Mouse (Mus musculus) CH12.LX (cell line): ENCODE measurements at regions not wholly inside any gene's neighbourhood (a gene's known extent, or its start where the extent isn't known, plus 50 kb on each side); places are given as distances from the start of the nearest gene placed in this dataset.

Experiments
- DNase-seq: peaks from one replicate; pipeline ENCODE4 v3.0.0-alpha.2; 2013; ENCODE audit errors: extremely low read depth
- H3K27ac ChIP-seq: 2 replicates; pipeline ENCODE4 v1.5.1; 2012; ENCODE audit warnings: low read depth, mild to moderate bottlenecking, control low read depth, moderate library complexity; ENCODE audit not compliant: insufficient read depth
- H3K27me3 ChIP-seq: replicated peaks from 2 replicates; pipeline ENCODE3; 2012; ENCODE audit warnings: inconsistent platforms
- H3K36me3 ChIP-seq, 2 experiments: replicated peaks in 1 of 2; 2 replicates each; pipeline versions ENCODE3 to v1.6.1; 2012; ENCODE audit warnings: inconsistent platforms in 1 of 2, low read length in 1 of 2, mild to moderate bottlenecking in 1 of 2, mixed read lengths in 1 of 2, moderate library complexity in 1 of 2; ENCODE audit not compliant: control insufficient read depth in 1 of 2, insufficient read depth in 1 of 2
- H3K4me1 ChIP-seq, 2 experiments: 2 replicates each; pipeline ENCODE4 v1.6.1; 2012; ENCODE audit warnings: inconsistent platforms in 1 of 2, moderate library complexity in 1 of 2; ENCODE audit not compliant: insufficient read depth in 2 of 2, control insufficient read depth in 1 of 2
- H3K4me2 ChIP-seq: 2 replicates; pipeline ENCODE4 v1.6.1; 2012; ENCODE audit warnings: low read depth, mild to moderate bottlenecking, control low read depth; ENCODE audit not compliant: poor library complexity, insufficient read depth, severe bottlenecking
- H3K4me3 ChIP-seq, 3 experiments: fragments of 150-350 bp in 1 of 3; sonication (generic) in 1 of 3; replicated peaks in 1 of 3; 2 replicates each; pipeline versions ENCODE3 to v1.5.1; 2011 to 2012; ENCODE audit warnings: low read depth in 2 of 3, low read length in 2 of 3, mild to moderate bottlenecking in 2 of 3, moderate library complexity in 2 of 3, control low read depth in 1 of 3, improper control_type of control experiment in 1 of 3, inconsistent platforms in 1 of 3, mixed read lengths in 1 of 3; ENCODE audit not compliant: poor library complexity in 1 of 3
- H3K79me2 ChIP-seq: replicated peaks from 2 replicates; pipeline ENCODE4 v1.6.1; 2012; ENCODE audit warnings: mild to moderate bottlenecking, moderate library complexity; ENCODE audit not compliant: control insufficient read depth, poor library complexity, insufficient read depth, severe bottlenecking; ENCODE audit errors: extremely low read depth
- H3K9ac ChIP-seq: 2 replicates; pipeline ENCODE4 v1.6.1; 2012; ENCODE audit warnings: low read depth, mild to moderate bottlenecking, control low read depth, moderate library complexity; ENCODE audit not compliant: insufficient read depth
- H3K9me3 ChIP-seq: replicated peaks from 2 replicates; pipeline ENCODE3; 2012; ENCODE audit warnings: low read length, inconsistent platforms, mixed read lengths
- BHLHE40 ChIP-seq: IDR thresholded peaks from 2 replicates; pipeline ENCODE4 v1.6.1; 2011; ENCODE audit warnings: mild to moderate bottlenecking, low read depth, low read length, improper control_type of control experiment
- CHD1 ChIP-seq: IDR thresholded peaks from 2 replicates; pipeline ENCODE4 v1.6.1; 2012; ENCODE audit warnings: low read depth, low read length, improper control_type of control experiment, inconsistent platforms
- CHD2 ChIP-seq: IDR thresholded peaks from 2 replicates; pipeline ENCODE4 v1.6.1; 2011; ENCODE audit warnings: low read length, improper control_type of control experiment
- CTCF ChIP-seq, 2 experiments: IDR thresholded peaks in 1 of 2; conservative IDR thresholded peaks in 1 of 2; 2 replicates each; pipeline ENCODE4 v1.5.1; 2011 to 2012; ENCODE audit warnings: low read depth in 2 of 2, low read length in 2 of 2, improper control_type of control experiment in 1 of 2, inconsistent platforms in 1 of 2, mild to moderate bottlenecking in 1 of 2, moderate library complexity in 1 of 2
- GABPA ChIP-seq: IDR thresholded peaks from 2 replicates; pipeline ENCODE4 v1.6.1; 2012; ENCODE audit warnings: low read depth, low read length, improper control_type of control experiment, inconsistent platforms; ENCODE audit not compliant: insufficient replicate concordance
- HCFC1 ChIP-seq: IDR thresholded peaks from 2 replicates; pipeline ENCODE4 v1.6.1; 2012; ENCODE audit warnings: low read depth, mild to moderate bottlenecking, inconsistent platforms, low read length, improper control_type of control experiment
- IRF4 ChIP-seq: IDR thresholded peaks from 2 replicates; pipeline ENCODE4 v1.6.1; 2014; ENCODE audit warnings: low read depth, mild to moderate bottlenecking, inconsistent platforms, low read length, improper control_type of control experiment
- MAX ChIP-seq: IDR thresholded peaks from 2 replicates; pipeline ENCODE4 v1.6.1; 2011; ENCODE audit warnings: low read length, improper control_type of control experiment
- SIN3A ChIP-seq: IDR thresholded peaks from 2 replicates; pipeline ENCODE4 v1.6.1; 2012; ENCODE audit warnings: low read length, improper control_type of control experiment, inconsistent platforms
- TBP ChIP-seq: conservative IDR thresholded peaks from 2 replicates; pipeline ENCODE4 v1.6.1; 2011; ENCODE audit warnings: low read depth, low read length, improper control_type of control experiment
- TCF12 ChIP-seq: IDR thresholded peaks from 2 replicates; pipeline ENCODE4 v1.6.1; 2014; ENCODE audit warnings: low read depth, mild to moderate bottlenecking, inconsistent platforms, low read length, improper control_type of control experiment
- UBTF ChIP-seq: IDR thresholded peaks from 2 replicates; pipeline ENCODE4 v1.6.1; 2012; ENCODE audit warnings: low read depth, mild to moderate bottlenecking, inconsistent platforms, low read length, improper control_type of control experiment, moderate library complexity
- USF1 ChIP-seq: IDR thresholded peaks from 2 replicates; pipeline ENCODE4 v1.6.1; 2014; ENCODE audit warnings: low read depth, mild to moderate bottlenecking, inconsistent platforms, low read length, improper control_type of control experiment
- USF2 ChIP-seq: conservative IDR thresholded peaks from 2 replicates; pipeline ENCODE4 v1.6.1; 2011; ENCODE audit warnings: low read depth, low read length, improper control_type of control experiment
- ZKSCAN1 ChIP-seq: IDR thresholded peaks from 2 replicates; pipeline ENCODE4 v1.6.1; 2012; ENCODE audit warnings: low read depth, inconsistent platforms, low read length, improper control_type of control experiment, borderline replicate concordance
- ZMIZ1 ChIP-seq: IDR thresholded peaks from 2 replicates; pipeline ENCODE4 v1.6.1; 2012; ENCODE audit warnings: low read depth, mild to moderate bottlenecking, inconsistent platforms, low read length, improper control_type of control experiment
- ZNF384 ChIP-seq: IDR thresholded peaks from 2 replicates; pipeline ENCODE4 v1.6.1; 2012; ENCODE audit warnings: low read depth, low read length, improper control_type of control experiment, inconsistent platforms
- dilution Hi-C: fragments of 300-500 bp; cut with MboI; formaldehyde crosslinking; loops from 2 replicates; pipeline ENCODE4 v1.14.3; 2020; ENCODE audit warnings: low sequenced_read_pairs; ENCODE audit not compliant: extremely low pct_unique_long_range_greater_than_20kb, extremely low pct_ligation_motif_present
- in situ Hi-C: fragments of 300-500 bp; cut with MboI; formaldehyde crosslinking; loops from 3 replicates; pipeline ENCODE4 v1.14.3; 2019; ENCODE audit warnings: low sequenced_read_pairs, low pct_ligation_motif_present, low pct_unique_long_range_greater_than_20kb, mixed read lengths

- in situ Hi-C loops, result no loop called here
Measured at GRCm38 (mm10) chr14:76799741-76800140, 236.8 kb upstream of the Ccdc122 start.

GRCm38 (mm10) chr14:76798925-76799428 is 237.6 kb upstream of the Ccdc122 start:
- TF ChIP-seq TBP (no peak), CTCF (conservative IDR thresholded peaks at IDR 0.05 in 1 of 2, IDR thresholded peaks at IDR 0.05 in 1 of 2; ENCODE audit: low read depth in 2 of 2, low read length in 2 of 2) (no peak), CHD2 (no peak)
- no peaks in the 10 kb centered on the region for H3K27me3 ChIP-seq
- no peak overlapping the region for H3K4me3 ChIP-seq
- H3K36me3 ChIP-seq, result no peaks in the 10 kb centered on the region
- H3K4me1 ChIP-seq, result no peaks in the 10 kb centered on the region; a peak in 1 of 4 replicates
- H3K9ac ChIP-seq, result no peak overlapping the region
- dilution Hi-C loops, result no loop called here
- no peaks in the 10 kb centered on the region for H3K79me2 ChIP-seq
- in situ Hi-C loops, result no loop called here
- DNase-seq, result no peak
- H3K4me2 ChIP-seq, result no peak overlapping the region
- H3K27ac ChIP-seq, result no peak overlapping the region
- no peaks in the 10 kb centered on the region for H3K9me3 ChIP-seq

More at GRCm38 (mm10) chr14:76799741-76800140, 236.8 kb upstream of the Ccdc122 start:
- Histone ChIP-seq H3K4me1 (no peaks in the 10 kb centered on the region; a peak in 1 of 4 replicates), H3K27me3 (no peaks in the 10 kb centered on the region), H3K79me2 (no peaks in the 10 kb centered on the region), H3K36me3 (no peaks in the 10 kb centered on the region), H3K4me3 (no peak overlapping the region), H3K27ac (no peak overlapping the region), H3K4me2 (no peak overlapping the region), H3K9ac (no peak overlapping the region), H3K9me3 (no peaks in the 10 kb centered on the region)
- dilution Hi-C loops, result no loop called here
- no peak for TF ChIP-seq TCF12
- no peak for TF ChIP-seq ZMIZ1
- TF ChIP-seq UBTF, result no peak
- TF ChIP-seq USF2, result no peak
- TF ChIP-seq GABPA, result no peak
- no peak for TF ChIP-seq CHD1
- TF ChIP-seq ZKSCAN1, result no peak
- TF ChIP-seq SIN3A, result no peak
- TF ChIP-seq IRF4, result no peak
- no peak for TF ChIP-seq MAX
- no peak for TF ChIP-seq HCFC1
- no peak for DNase-seq

GRCm38 (mm10) chr14:76798488-76798887 is 238.1 kb upstream of the Ccdc122 start:
- H3K4me1 ChIP-seq, result no peaks in the 10 kb centered on the region; a peak in 1 of 4 replicates
- DNase-seq, result no peak
- no peak for TF ChIP-seq USF1
- TF ChIP-seq BHLHE40, result no peak
- TF ChIP-seq ZKSCAN1, result no peak
- TF ChIP-seq ZNF384, result no peak
- TF ChIP-seq, all 38 proteins: peak for 0
- no peaks in the 10 kb centered on the region for H3K36me3 ChIP-seq
- H3K27me3 ChIP-seq, result no peaks in the 10 kb centered on the region
- H3K79me2 ChIP-seq, result no peaks in the 10 kb centered on the region
- H3K9me3 ChIP-seq, result no peaks in the 10 kb centered on the region
- H3K27ac ChIP-seq, result no peak overlapping the region
- dilution Hi-C loops (no loop called here), in situ Hi-C loops (no loop called here)
- no peak overlapping the region for H3K9ac ChIP-seq
- no peak overlapping the region for H3K4me3 ChIP-seq
- H3K4me2 ChIP-seq, result no peak overlapping the region
